Mouse (Mus musculus): ENCODE measurements around the gene Plppr1.

Plppr1 gene

DNA sequence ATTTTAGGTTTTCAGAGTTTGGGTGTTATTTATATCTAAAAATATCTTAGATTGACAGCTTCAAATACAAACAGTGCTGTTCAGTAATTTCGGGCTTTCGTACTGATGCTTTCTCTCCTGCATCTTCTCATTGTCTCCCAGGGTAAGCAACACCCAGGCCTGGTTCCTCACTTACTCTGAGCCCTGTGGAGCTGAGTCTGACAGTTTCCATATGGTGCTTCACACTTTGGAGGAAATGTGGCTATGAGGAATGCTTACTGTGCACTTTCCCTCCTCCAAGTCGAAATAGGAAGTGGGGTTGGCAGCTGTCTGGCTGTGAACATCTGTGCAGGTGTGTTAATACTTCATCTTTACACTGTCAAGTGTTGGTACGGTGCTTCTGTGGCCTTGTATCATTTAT, 85.7 kb downstream of the Plppr1 start:
- no peak for DNase-seq

DNA sequence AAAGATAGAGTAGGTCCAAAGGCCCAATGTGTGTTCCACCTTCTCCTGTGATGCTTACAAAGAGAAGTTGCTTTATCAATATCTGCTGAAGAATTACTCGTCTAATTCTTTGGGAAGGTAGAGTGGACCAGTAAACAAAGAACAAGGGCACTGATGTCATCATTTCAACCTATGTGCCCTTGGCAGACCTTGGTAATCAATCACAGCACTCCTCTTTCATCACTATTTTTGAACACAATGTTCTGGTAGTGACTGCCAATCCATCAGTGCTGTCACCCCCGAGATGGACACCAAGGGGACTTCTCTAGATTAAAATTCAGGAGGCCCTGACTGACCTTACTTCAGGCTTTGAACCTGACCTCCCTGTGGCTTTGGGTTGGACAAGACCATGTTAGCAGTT, 89.7 kb downstream of the Plppr1 start:
- DNase-seq = no peak

DNA sequence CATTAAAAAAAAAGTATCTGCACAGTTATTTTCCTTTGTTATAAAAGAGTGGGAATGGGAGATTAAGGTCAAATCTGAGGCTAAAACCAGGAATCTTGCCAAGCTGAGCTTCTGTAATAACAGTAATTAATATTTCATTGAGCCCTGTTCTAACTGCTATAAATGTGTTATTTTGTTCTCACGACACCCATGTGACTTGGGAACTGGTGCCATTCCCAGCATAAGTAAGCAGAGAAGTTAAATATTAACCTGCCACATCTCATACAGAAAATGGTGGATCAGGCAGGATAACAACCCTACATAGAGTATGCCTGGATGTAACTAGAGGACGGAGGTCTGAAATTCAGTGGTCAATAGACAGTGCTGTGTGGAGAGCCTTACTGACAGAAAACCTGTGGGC, 90.2 kb downstream of the Plppr1 start:
- DNase-seq = no peak

DNA sequence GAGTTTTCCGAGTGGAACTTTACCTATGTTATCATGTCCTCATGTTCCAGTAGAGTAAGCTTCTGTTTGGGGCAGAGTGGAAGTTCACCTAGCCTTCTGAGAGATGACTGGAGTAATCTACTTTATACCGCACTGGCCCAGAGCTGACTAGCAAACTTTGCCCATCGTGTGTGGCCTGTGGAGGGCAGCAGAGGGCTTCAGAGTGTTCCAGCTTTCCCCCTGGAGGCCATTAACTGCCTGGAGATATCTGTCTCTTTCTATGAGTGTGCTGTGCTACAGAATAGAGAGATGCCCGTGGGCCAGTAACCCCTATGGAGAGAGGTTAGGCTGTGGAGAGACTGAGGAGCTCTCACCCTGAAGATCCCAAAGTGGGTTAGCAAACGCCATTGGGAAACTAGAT, 94.8 kb downstream of the Plppr1 start:
- DNase-seq = no peak

DNA sequence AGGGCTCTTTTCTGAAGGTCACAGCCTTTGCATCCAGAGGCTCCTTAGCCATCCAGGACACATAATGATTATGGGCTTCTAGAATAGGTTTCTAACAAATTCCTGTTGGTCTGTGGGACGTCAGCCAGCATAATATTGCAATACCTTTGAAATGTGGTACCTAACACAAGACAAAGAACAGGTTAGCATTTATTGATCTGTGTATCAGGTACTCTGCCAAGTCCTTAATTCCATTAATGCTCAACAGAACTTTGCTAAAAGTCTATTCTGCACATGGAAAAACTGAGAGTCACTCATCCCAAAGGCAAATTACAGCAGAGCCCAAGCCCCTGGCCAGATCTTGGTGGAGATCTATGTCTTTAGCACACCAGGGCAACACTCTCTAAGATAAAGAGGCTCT, 97.7 kb downstream of the Plppr1 start:
- DNase-seq = no peak

DNA sequence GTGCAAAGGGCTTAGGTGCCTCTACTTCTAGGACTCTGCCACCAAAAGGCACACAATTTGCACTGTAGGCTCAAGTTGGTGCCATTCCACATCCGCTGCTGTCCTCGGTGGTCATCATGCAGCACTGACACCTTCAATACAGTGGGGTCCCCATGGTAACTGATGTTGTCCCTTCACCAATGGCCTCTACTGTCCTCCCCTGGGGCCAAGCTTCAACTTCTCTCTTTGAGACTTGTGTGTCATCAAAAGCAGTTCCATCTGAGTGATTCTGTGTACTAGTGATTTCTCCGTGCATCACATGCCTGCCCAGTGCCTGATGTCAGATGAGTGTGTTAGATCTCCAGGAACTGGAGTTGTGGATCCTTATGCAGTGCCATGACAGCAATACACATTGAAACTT, 104.2 kb downstream of the Plppr1 start:
- no peak for DNase-seq

DNA sequence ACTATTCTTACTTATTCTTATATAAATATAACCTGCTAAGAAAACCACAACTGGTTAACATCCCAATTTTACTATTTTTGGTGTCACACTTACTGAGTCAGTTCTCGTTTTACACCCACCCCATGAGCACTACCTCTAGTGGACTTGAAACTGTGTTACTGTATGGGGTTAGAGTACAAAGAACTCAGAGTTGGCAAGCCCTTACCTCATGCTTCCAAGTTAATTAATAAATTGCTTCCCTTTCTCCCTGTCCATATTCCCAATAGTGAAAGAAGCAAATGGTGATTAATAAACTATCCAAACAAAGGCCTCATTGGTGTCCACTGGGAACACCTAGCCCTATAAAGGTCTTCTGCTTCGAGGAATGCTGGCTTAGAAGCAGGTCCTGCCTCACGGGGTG, 107.3 kb downstream of the Plppr1 start:
- DNase-seq = no peak

DNA sequence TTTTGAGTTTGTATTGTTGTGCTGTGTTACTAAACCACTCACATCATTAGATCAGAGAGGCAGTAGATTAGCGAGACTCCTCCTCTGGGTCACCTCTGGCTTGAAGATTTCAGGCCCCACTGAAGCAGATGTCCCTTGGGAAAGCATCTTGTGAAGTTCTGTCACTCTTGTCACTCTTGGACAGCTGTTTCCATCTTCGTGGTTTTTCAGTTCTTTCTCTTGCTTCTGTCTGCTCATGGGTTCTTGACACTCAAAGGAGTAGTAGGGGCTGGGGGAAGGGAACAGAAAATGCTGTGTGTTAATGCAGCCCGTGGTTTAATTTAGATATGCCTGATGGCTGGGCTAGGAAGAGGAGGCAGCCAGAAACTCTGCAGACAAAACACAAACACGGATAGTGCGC, 108.0 kb downstream of the Plppr1 start:
- DNase-seq = no peak

DNA sequence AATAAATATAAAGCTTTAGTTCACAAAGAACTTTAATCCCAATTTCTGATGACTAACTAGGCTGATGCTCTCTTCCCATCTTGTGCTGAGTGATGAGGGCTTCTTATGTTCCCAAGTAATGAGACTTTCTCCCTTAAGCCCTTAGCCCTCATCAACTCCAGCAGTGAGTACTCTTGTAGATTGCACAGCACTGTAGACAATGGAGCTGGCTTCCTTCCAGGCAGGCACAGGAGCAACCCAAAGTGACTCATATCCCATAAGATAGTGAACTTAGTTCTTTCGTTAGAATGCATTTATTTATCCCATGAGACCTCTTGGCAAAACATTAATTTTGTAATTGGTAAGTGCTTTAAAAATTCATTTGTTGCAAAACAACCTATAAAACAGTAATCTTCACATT, 110.4 kb downstream of the Plppr1 start:
- DNase-seq = no peak

DNA sequence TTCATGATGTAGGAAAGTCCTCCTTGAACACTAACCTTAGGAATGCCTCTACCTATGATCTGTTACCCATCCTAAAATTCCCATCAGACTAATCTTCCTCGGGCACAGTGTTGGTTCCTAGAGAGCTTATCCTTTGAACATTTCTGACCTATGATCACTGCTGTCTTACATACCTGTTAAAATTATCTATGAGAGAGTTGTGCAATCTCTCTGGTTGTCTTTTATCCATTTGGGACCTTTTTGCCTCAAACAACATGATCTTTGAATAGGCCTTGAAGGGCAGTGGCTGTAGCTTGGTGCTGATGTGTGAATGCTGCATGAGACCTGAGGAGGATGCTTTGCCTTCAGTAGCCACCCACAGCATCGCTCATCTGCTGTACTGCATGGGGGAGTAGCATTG, 119.0 kb downstream of the Plppr1 start:
- DNase-seq = no peak

DNA sequence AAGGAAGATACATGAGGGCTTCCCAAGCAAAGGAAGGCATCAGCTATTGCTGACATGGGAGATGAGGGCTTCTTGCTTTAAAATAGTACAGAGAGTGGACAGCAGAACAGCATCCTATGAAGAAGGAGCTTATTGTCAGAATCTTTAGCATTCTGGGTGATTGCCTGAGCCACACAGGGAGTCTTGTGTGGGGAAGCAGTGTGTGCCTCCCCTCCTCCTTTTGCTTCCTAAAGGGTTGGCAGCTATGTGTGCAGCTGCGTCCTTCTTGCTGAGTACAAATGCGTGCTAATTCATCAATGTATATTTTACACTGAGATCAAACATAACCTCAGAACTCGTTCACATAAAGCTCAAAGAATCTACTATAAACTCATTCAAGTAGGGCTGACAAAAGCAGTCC, 119.8 kb downstream of the Plppr1 start:
- no peak for DNase-seq

DNA sequence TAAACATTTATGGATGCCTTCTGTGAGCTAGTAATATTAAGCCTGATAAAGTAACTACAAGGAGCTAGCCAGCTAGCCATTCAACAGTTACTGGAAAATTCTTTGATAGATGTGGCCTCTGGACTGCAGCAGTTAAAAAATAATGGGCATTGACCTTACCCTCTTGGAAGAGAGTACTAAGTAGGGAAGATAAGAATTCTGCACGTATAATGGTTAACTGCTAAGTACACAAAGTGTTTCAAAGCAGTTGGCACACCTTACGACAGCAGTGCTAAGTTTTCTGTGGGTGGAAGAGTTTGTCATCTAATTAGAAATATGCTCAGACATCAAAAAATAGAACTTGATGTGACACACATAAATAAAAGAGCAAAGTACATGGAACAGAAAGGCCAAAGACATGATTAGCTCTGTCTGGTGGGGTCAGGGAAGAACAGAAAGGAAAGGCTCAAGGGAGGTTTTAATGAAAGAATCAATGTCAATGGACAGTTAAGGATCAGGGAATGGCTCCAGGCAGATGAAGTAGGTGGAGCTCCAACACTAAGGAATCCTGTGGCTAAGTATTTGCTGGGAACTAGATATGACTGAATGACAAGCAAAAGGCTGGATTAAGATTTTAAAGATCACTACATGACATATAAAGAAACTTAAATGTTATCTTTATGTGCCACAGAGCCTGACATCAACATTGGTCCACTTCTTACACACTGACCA, 120.6 kb downstream of the Plppr1 start:
- DNase-seq = no peak

DNA sequence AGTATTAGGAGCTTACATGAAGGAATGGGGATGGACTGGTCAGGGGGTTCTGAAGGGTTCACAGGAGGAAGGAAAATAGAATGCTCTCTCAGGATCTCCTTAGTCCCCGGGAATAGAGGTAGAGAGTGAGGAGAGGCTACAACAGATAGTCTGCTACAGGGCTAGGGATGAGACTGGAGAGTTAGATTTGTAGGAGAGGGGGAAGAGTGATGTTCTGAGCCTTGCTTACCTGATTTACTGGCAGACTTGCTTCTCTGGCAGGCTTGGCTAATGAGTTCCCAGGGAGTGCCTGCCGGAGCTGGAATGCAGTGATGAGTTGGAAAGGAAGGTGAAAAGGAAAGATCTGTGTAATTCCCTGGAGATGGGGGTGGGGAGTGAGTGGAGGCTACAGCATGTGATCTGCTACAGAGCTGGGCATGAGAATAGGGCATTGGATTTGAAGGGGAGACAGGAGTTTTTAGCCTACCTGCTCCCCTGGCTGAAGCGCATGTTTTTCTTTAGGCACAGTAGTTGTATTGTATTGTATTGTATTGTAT, 131.0 kb downstream of the Plppr1 start:
- no peak for DNase-seq

DNA sequence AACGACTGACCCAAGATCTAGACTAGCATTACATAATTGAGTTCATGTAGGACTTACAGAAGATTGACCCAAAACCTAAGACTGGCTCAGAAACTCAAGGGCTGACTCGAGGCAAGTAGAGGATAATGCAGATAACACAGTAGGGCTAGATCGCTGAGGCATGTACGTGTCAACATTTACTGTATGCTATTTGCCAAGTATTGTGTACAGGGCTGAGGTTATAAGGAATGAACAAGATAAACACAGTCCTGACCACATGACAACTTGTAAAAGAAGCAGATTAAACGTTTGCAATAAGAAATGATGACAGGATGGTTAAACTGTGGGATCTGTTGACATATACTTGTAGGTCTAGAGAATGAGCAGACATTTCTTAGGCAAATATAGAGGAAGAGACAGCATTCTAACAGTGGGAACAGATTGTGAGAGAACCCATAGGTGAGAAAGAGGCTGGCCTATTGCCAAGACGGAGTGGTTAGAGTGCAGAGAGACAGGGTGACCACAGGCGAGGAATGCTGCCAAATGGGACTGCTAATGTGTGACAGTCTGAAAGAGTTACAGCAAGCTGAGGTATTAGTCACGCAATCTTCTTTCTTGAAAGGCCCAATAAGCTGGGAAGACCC, 138.2 kb downstream of the Plppr1 start:
- peak; percentile 18 for DNase-seq

DNA sequence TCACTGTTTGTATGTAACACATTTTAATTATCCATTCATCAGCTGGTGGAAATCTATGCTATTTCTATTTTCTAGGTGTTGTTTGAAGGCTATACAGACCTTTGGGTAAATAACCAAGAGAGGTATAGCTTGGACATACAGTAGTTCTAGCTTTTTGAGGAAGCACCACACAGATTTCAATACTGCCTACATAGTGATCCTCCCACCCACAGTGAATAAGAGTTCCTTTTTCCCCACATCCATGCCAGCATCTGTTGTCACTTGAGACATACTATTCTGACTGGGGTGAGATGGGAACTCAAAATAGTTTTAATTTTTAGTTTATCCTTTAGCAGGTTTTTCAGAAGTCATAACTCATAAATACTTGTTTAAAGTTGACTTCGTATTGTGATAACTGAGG, 151.4 kb downstream of the Plppr1 start:
- DNase-seq = no peak

DNA sequence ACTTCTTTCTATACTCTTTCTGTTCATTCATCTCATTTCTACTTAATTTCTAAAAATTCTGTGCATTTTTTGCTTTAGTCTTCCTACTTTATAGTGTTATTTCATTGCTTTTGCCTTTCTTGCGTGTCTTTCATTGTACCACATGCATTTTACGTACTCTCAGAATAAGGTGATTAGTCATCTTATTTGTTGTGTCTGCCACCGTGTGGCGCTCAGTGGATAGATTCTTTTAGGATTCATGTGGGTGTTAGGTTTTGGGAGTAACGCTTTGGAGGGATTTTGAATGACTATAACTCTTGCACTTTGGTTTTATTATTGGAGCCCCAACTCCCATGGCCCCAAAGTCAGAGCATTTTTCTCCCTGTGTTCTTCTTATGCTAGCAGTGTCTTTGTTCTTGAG, 152.5 kb downstream of the Plppr1 start:
- DNase-seq = no peak

DNA sequence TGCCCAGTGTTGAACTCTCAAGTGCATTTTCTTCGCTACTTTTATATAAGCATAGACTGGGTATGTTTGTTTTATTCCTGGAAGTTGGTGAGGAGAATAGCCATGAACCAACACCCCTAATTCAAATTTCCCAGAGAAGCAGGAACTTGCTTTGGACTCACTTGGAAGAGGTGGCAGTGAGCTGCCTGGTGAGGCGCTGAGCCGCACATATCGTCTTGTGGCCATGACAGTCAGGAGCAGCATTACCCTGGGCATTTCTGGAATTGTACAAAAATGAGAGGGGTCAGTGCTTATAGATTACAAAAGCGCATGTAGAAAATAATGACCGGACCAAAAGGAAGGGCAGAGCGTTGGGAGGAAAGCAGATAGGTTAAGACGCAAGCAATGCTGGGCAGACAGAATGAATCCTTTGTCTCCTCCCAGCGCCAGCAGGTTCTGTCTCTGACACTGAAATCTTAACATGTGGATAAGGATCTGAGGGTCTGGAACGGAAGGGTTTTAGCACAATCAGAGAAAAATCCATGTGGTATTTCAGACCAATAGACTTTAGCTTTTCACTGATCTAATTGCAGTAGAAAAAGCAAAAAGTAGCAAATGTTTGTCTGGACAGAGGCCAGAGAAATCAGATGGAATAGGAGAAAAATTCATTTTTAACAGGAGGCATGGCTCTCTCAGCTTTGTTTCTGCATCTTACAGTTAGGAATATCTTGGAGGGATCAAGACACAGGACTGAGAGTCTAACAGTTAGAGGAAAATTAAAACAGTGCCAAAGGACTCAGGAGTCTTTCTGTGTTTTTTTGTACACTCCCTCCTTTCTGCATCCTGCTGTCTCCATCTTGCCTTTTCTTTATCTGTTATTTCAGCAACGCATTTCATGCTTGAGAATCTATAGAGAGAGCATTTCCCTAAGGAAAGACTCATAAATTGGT, 153.8 kb downstream of the Plppr1 start:
- DNase-seq = no peak

DNA sequence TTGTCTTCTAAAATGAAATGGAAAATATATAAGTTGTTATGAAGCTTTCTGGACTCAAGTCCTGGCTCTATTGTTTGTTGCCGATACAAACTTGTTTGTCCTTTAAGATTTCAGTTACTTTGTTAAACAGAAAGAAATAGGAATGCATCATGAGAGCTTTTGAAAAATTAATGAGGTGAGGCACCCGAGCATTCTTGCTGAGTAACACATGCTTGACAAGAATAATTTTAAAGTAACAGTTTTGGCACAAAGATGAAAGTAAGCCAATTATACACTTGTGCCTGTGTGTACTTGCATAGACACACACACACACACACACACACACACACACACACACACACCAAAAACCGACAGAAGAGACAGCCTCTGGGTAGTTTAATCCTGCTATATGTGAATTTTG, 155.3 kb downstream of the Plppr1 start:
- DNase-seq = no peak

DNA sequence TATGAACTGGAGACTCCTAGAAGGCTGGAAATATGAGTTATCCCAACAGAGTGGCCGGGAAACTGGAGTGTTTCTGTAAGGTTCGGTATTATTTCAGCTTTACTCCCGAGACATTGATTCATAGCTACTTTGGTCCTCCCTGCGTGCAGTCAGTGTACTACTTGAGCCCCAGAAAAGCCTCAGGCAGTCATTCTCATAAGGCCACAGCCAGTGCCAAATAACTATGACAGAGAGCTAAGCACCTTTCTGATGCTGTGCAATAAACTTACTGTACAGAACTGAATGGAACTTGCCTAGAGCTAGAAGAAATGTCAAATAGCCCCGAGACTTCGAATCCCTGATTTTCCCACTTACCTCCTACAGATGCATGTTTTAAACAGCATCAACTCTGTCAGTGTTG, 164.4 kb downstream of the Plppr1 start:
- DNase-seq = no peak

DNA sequence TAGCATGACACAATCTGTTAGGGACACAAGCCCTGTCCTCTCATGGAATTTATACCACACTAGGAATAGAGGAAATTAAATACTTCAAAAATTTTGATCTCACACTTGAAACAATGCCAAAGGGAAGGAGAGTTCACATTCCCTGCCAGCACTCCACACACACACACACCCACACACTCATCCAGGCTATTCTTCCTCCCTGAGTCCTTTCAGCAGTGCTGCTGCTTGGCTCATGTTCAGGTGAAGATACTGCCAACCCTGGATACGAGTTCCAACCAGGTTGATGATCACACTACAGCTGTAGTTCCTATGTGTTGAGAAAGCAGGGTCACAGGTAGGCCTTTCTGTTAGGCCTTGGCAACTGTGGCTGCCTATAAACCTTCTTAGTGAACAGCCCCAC, 165.9 kb downstream of the Plppr1 start:
- DNase-seq = no peak

DNA sequence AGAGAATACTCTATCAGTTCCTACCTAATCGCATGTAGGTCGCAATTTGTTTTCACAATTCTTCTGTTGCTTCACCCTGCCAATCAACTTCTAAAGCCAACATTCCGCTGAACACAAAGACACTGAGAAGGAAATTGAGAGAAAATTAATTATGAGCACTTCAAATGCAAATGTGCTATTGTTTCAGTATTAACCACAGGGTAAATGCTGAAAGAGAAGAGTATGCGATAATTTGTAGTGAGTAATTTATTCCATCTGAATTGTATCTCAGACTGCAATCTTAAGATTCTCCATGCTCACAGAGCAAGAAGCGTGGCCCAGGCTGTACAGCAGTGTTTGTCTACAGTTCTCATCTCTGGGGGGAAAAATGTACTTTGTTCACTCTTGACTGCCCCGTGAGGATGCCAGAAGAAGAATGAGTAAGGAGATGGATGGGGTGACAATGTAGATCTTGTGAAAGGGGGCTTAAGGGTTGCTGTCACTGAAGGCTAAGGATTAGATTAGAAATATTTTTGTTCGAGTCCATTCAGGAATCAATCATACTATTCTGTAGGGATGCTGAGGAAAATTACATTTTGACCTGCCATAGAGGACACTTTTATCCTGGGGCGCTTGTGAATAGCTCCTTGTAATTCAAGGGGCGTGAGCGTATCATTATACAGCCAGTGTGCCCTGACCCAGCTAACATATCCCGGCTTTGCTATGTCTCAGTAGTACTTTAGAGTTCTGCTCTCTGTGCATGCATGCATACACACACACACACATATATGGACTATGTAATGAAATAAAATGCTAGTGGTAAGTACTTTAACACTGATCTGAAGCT, 173.3 kb downstream of the Plppr1 start:
- DNase-seq = no peak

DNA sequence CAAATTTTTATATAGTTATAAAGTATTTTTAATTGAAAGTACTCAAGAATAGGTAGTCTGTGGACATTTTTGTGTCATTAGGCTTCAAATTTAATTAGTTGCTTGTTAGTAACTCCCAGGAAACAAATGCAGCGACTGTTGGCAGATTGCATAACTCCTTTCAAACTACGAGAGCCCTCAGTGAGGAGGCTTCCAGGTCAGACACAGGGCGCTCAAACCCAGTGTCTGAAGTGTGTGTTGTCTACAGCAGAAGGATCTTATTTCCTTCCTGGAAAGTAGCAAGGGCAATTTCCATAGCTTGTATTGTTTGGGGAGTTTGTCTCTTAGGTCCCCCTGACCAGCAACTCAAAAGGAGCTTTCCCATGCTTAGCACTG, 173.9 kb downstream of the Plppr1 start:
- no peak for DNase-seq

DNA sequence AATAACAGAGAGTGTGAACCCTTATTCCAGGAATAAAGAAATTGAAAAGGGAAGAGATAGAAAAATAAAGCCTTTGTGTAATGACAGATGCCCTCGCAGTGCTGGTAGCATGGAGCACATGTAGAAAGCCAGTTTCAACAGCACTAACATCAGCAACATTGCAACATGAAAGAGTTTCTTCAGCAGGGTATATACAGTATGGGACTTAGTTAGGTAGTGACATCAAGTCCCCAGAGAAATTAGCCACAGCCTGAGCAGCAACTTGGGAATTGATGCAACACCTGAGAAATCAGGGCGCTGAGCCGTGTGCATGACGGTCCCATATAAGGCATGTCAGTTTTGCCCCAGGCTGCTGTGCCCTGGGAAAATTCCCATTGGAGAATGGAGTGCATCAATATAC, 179.0 kb downstream of the Plppr1 start:
- no peak for DNase-seq

Measured in cerebellum, adult 8-10 months (tissue).